Comparison of ENCODE assay signal across 10 mouse cellular contexts in the genomic region with DNA sequence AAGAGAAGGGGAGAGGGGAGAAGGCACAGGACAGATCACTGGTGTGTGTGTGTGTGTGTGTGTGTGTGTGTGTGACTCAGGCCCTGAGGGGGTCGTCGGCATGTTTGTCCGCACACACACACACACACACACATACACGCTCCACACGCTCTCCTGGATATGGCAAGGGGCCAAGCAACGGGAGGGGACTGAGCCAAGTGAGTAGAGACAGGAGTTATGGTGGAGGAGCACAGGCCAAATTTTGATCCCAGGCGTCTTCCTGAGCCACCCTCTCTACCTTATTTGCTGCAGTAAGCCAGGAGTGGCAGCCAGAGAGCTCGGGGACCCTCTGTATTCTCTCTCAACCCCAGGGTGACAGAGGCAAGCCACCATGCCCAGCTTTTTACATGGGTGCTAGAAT. TPM values are rescaled to one million over a fixed set of nuclear protein-coding genes. Genes with fewer than 3 reads are reported as not detected.
DNase-seq lines count a peak whose midpoint lies in the region; ATAC-seq and TF ChIP-seq lines count a peak whose summit lies in the region.
"Had no signal": no experiment of that assay in that cellular context is flagged by ENCODE, and none has a peak within 500 bp of the region (broad histone marks: within the 10 kb centered on the region; RNA-seq: fewer than 3 reads in every experiment).

No protein-coding gene starts in this region.

- WGBS in heart, embryonic 12.5 days: 56% methylated on average over 8 of the region's 8 CpGs
- WGBS in lung, embryonic 14.5 days: 46% methylated on average over 8 of the region's 8 CpGs
- 66% methylated on average over 7 of the region's 8 CpGs for WGBS in forebrain, embryonic 13.5 days

- H3K36me3 ChIP-seq in heart, embryonic 12.5 days: no peaks in the 10 kb centered on the region
- H3K36me3 ChIP-seq in lung, embryonic 14.5 days (ENCODE audit: insufficient read depth): no peaks in the 10 kb centered on the region
- no peaks in the 10 kb centered on the region for H3K36me3 ChIP-seq in forebrain, embryonic 13.5 days (ENCODE audit: poor library complexity, severe bottlenecking)
- H3K36me3 ChIP-seq: embryonic facial prominence, embryonic 15.5 days; stomach, embryonic 15.5 days had no signal

- no peaks in the 10 kb centered on the region for H3K9me3 ChIP-seq in heart, embryonic 12.5 days (replicated peaks)
- H3K9me3 ChIP-seq in lung, embryonic 14.5 days (ENCODE audit: low read depth, low read length): no peaks in the 10 kb centered on the region
- no peaks in the 10 kb centered on the region for H3K9me3 ChIP-seq in forebrain, embryonic 13.5 days (replicated peaks)
- H3K9me3 ChIP-seq: embryonic facial prominence, embryonic 15.5 days; stomach, embryonic 15.5 days had no signal

- no peak for TF ChIP-seq CTCF in lung, embryonic 14.5 days (IDR thresholded peaks at IDR 0.05; ENCODE audit: low read depth)

- peak; percentile 81 for DNase-seq in adrenal gland, postnatal 10 days
- no peak for DNase-seq in adrenal gland, adult 18-20 months (ENCODE audit: low spot score in 2 of 2)
- DNase-seq in kidney, postnatal 10 days: peak; percentile 74
- DNase-seq in kidney, adult 9 months: no peak
- DNase-seq in lung, embryonic 14.5 days: peak; percentile 68
- no peak for DNase-seq in layer of hippocampus, postnatal 14 days (ENCODE audit: low spot score in 2 of 2)

- no peak overlapping the region for H3K27ac ChIP-seq in heart, embryonic 12.5 days (ENCODE audit: poor library complexity, severe bottlenecking)
- no peak overlapping the region for H3K27ac ChIP-seq in lung, embryonic 14.5 days (ENCODE audit: low read depth)
- no peak overlapping the region for H3K27ac ChIP-seq in forebrain, embryonic 13.5 days
- H3K27ac ChIP-seq: embryonic facial prominence, embryonic 15.5 days had no signal

- ATAC-seq in heart, embryonic 12.5 days (ENCODE audit: insufficient number of reproducible peaks, low FRiP score): no peak
- ATAC-seq in lung, embryonic 14.5 days (ENCODE audit: insufficient read depth): no peak
- ATAC-seq in forebrain, embryonic 13.5 days: no peak

- H3K9ac ChIP-seq in heart, embryonic 12.5 days: 0 out of 2 replicates have a peak overlapping the region, but pooled peaks have one; percentile 10
- no peak overlapping the region for H3K9ac ChIP-seq in lung, embryonic 14.5 days
- no peak overlapping the region for H3K9ac ChIP-seq in forebrain, embryonic 13.5 days
- H3K9ac ChIP-seq: embryonic facial prominence, embryonic 15.5 days; stomach, embryonic 15.5 days had no signal

- H3K4me3 ChIP-seq in heart, embryonic 12.5 days: no peak overlapping the region
- no peak overlapping the region for H3K4me3 ChIP-seq in lung, embryonic 14.5 days (ENCODE audit: low read depth, low read length)
- no peak overlapping the region for H3K4me3 ChIP-seq in forebrain, embryonic 13.5 days
- H3K4me3 ChIP-seq: embryonic facial prominence, embryonic 15.5 days; stomach, embryonic 15.5 days had no signal

- H3K4me1 ChIP-seq in heart, embryonic 12.5 days (replicated peaks): peaks cover 59% of the 10 kb centered on the region
- H3K4me1 ChIP-seq in lung, embryonic 14.5 days (ENCODE audit: insufficient read depth): 0 out of 2 replicates have a peak, but pooled peaks cover 1% of the 10 kb centered on the region
- 0 out of 2 replicates have a peak, but pooled peaks cover 15% of the 10 kb centered on the region for H3K4me1 ChIP-seq in forebrain, embryonic 13.5 days

- H3K4me2 ChIP-seq in heart, embryonic 12.5 days: peak overlapping the region; percentile 26
- H3K4me2 ChIP-seq in lung, embryonic 14.5 days: peak overlapping the region; percentile 19
- no peak overlapping the region for H3K4me2 ChIP-seq in forebrain, embryonic 13.5 days
- H3K4me2 ChIP-seq: embryonic facial prominence, embryonic 15.5 days; stomach, embryonic 15.5 days had no signal

- H3K27me3 ChIP-seq in heart, embryonic 12.5 days (replicated peaks): no peaks in the 10 kb centered on the region
- no peaks in the 10 kb centered on the region for H3K27me3 ChIP-seq in lung, embryonic 14.5 days (ENCODE audit: insufficient read depth, low read length)
- no peaks in the 10 kb centered on the region for H3K27me3 ChIP-seq in forebrain, embryonic 13.5 days
- H3K27me3 ChIP-seq: embryonic facial prominence, embryonic 15.5 days; stomach, embryonic 15.5 days had no signal

RNA-seq across cellular contexts. Expression of a gene that starts 12.7 kb away (rescaled TPM):
- 100 to 1,000 TPM; 116 to 169 TPM for total RNA-seq in adrenal gland, postnatal 10 days (2021)
- total RNA-seq in adrenal gland, adult 18-20 months (2021): 100 to 1,000 TPM; 208 to 233 TPM
- polyA plus RNA-seq in heart, embryonic 12.5 days (2016; fragmentation: Nextera tagmentation; extraction: Ambion mirVana): 34.4 and 36.4 TPM in 2 replicates
- 53.2 and 57.7 TPM in 2 replicates for polyA plus RNA-seq in lung, embryonic 14.5 days (2014; fragmentation: Nextera tagmentation; extraction: Ambion mirVana)
- 28.4 and 29.8 TPM in 2 replicates for polyA plus RNA-seq in forebrain, embryonic 13.5 days (2015; fragmentation: Nextera tagmentation; extraction: Ambion mirVana)
- 10 to 100 TPM; 41.1 to 43.0 TPM for total RNA-seq in layer of hippocampus, postnatal 14 days (2021)

RNA-seq across cellular contexts. Expression of a gene that starts 33.6 kb away (rescaled TPM):
- 1 to 10 TPM; 1.4 to 2.2 TPM for total RNA-seq in adrenal gland, postnatal 10 days (2021)
- 1 to 10 TPM; 3.2 to 3.3 TPM for total RNA-seq in adrenal gland, adult 18-20 months (2021)
- 0.46 and 0.67 TPM in 2 replicates for polyA plus RNA-seq in heart, embryonic 12.5 days (2016; fragmentation: Nextera tagmentation; extraction: Ambion mirVana)
- polyA plus RNA-seq in lung, embryonic 14.5 days (2014; fragmentation: Nextera tagmentation; extraction: Ambion mirVana): 2.0 TPM in 2 replicates
- 2.1 TPM in 2 replicates for polyA plus RNA-seq in forebrain, embryonic 13.5 days (2015; fragmentation: Nextera tagmentation; extraction: Ambion mirVana)
- 10 to 100 TPM; 16.1 to 17.5 TPM for total RNA-seq in layer of hippocampus, postnatal 14 days (2021)

RNA-seq across cellular contexts. Expression of a gene that starts 36.9 kb away (rescaled TPM):
- total RNA-seq in adrenal gland, postnatal 10 days (2021): 10 to 100 TPM in 1 of 2 experiments, 1 to 10 TPM in 1; 7.9 to 17.4 TPM
- 100 to 1,000 TPM in 1 of 2 experiments, 10 to 100 TPM in 1; 95.8 to 126 TPM for total RNA-seq in adrenal gland, adult 18-20 months (2021)
- polyA plus RNA-seq in heart, embryonic 12.5 days (2016; fragmentation: Nextera tagmentation; extraction: Ambion mirVana): 0.57 and 0.64 TPM in 2 replicates
- 2.4 and 2.7 TPM in 2 replicates for polyA plus RNA-seq in lung, embryonic 14.5 days (2014; fragmentation: Nextera tagmentation; extraction: Ambion mirVana)
- polyA plus RNA-seq in forebrain, embryonic 13.5 days (2015; fragmentation: Nextera tagmentation; extraction: Ambion mirVana): 0.42 and 1.6 TPM in 2 replicates
- 1 to 10 TPM; 1.1 to 1.8 TPM for total RNA-seq in layer of hippocampus, postnatal 14 days (2021)

RNA-seq across cellular contexts. Expression of a gene that starts 36.9 kb away (rescaled TPM):
- total RNA-seq in adrenal gland, postnatal 10 days (2021): 10 to 100 TPM; 28.4 to 32.3 TPM
- 10 to 100 TPM; 38.6 to 41.8 TPM for total RNA-seq in adrenal gland, adult 18-20 months (2021)
- polyA plus RNA-seq in heart, embryonic 12.5 days (2016; fragmentation: Nextera tagmentation; extraction: Ambion mirVana): 21.6 and 22.3 TPM in 2 replicates
- polyA plus RNA-seq in lung, embryonic 14.5 days (2014; fragmentation: Nextera tagmentation; extraction: Ambion mirVana): 27.0 and 27.1 TPM in 2 replicates
- polyA plus RNA-seq in forebrain, embryonic 13.5 days (2015; fragmentation: Nextera tagmentation; extraction: Ambion mirVana): 29.9 and 35.7 TPM in 2 replicates
- 10 to 100 TPM; 34.9 to 36.8 TPM for total RNA-seq in layer of hippocampus, postnatal 14 days (2021)

RNA-seq across cellular contexts. Expression of a gene that starts 53.6 kb away (rescaled TPM):
- total RNA-seq in adrenal gland, postnatal 10 days (2021): 10 to 100 TPM; 15.7 to 25.8 TPM
- total RNA-seq in adrenal gland, adult 18-20 months (2021): 10 to 100 TPM; 60.5 to 65.1 TPM
- polyA plus RNA-seq in heart, embryonic 12.5 days (2016; fragmentation: Nextera tagmentation; extraction: Ambion mirVana): 23.8 and 25.2 TPM in 2 replicates
- polyA plus RNA-seq in lung, embryonic 14.5 days (2014; fragmentation: Nextera tagmentation; extraction: Ambion mirVana): 42.3 and 51.0 TPM in 2 replicates
- 47.3 and 57.6 TPM in 2 replicates for polyA plus RNA-seq in forebrain, embryonic 13.5 days (2015; fragmentation: Nextera tagmentation; extraction: Ambion mirVana)
- total RNA-seq in layer of hippocampus, postnatal 14 days (2021): 10 to 100 TPM; 26.4 to 30.1 TPM

Comparison
In these comparisons a context has a peak if more than half of its experiments do, and no peak if none do; other contexts are left out.
1. DNase-seq: peak in adrenal gland, postnatal 10 days (single experiment), kidney, postnatal 10 days (single experiment) and lung, embryonic 14.5 days (single experiment); none in adrenal gland, adult 18-20 months (0 of 2), kidney, adult 9 months (single experiment) and layer of hippocampus, postnatal 14 days (0 of 2).
2. RNA of a gene that starts 36.9 kb away (total RNA-seq): 95.8 to 126 TPM in adrenal gland, adult 18-20 months; 7.9 to 17.4 TPM in adrenal gland, postnatal 10 days and 1.1 to 1.8 TPM in layer of hippocampus, postnatal 14 days; every median in the first group is over 4 times any median in the second.